Mouse (Mus musculus) limb, embryonic 15.5 days (tissue): Measurements from ENCODE around the gene Pdf. TPM values are rescaled to one million over a fixed set of nuclear protein-coding genes. Genes with fewer than 3 reads are reported as not detected.

Source experiments
- ATAC-seq: fragments of 200-750 bp; cut with Nextera tagmentation; 2 replicates; pipeline ENCODE4 v1.8.0; 2017; ENCODE audit warnings: low read depth, moderate TSS enrichment; ENCODE audit not compliant: insufficient number of reproducible peaks, low FRiP score, low TSS enrichment
- H3K27ac ChIP-seq: fragments of 300-500 bp; sonication (generic); 2 replicates; pipeline ENCODE4 v1.5.1; 2015; ENCODE audit warnings: moderate library complexity, mild to moderate bottlenecking, inconsistent platforms
- H3K27me3 ChIP-seq: fragments of 300-500 bp; sonication (generic); 2 replicates; pipeline ENCODE4 v1.6.1; 2015; ENCODE audit warnings: inconsistent platforms
- H3K36me3 ChIP-seq: fragments of 300-500 bp; sonication (generic); 2 replicates; pipeline ENCODE4 v1.6.1; 2015; ENCODE audit warnings: inconsistent platforms
- H3K4me1 ChIP-seq: fragments of 300-500 bp; sonication (generic); 2 replicates; pipeline ENCODE4 v1.6.1; 2015; ENCODE audit warnings: inconsistent platforms
- H3K4me2 ChIP-seq: fragments of 300-500 bp; sonication (generic); 2 replicates; pipeline ENCODE4 v1.6.1; 2015; ENCODE audit warnings: mild to moderate bottlenecking, inconsistent platforms
- H3K4me3 ChIP-seq: fragments of 300-500 bp; sonication (generic); 2 replicates; pipeline ENCODE4 v1.5.1; 2015; ENCODE audit warnings: mild to moderate bottlenecking, inconsistent platforms
- H3K9ac ChIP-seq: fragments of 300-500 bp; sonication (generic); 2 replicates; pipeline ENCODE4 v1.6.1; 2015; ENCODE audit warnings: inconsistent platforms
- H3K9me3 ChIP-seq: fragments of 300-500 bp; sonication (generic); 2 replicates; pipeline ENCODE4 v1.6.1; 2016; ENCODE audit warnings: inconsistent platforms
- WGBS: fragments of 180-500 bp; shearing (Covaris S2); methylation state at CpG from one replicate; pipeline ENCODE4 v1.1.7; 2015; 5-methylcytosine and 5-hydroxymethylcytosine counted together
- polyA plus RNA-seq: library from polyadenylated mRNA; unstranded; fragments of >200 nt; fragmentation: Nextera tagmentation; extraction: Ambion mirVana; gene quantifications from 2 replicates; pipeline ENCODE4 v1.2.1, GENCODE M21; 2015

The Pdf gene
- polyA plus RNA-seq, result 43.8 and 47.2 TPM in 2 replicates

- peak; percentile 75 for ATAC-seq
- under 1% methylated on average over 87 of the region's 87 CpGs for WGBS
- H3K9me3 ChIP-seq, result no peaks in the 10 kb centered on the region
- H3K36me3 ChIP-seq, result peaks cover 73% of the 10 kb centered on the region
- H3K9ac ChIP-seq, result peak within 1 kb of the TSS; percentile 85
- peak within 1 kb of the TSS; percentile 86 for H3K4me2 ChIP-seq
- peak within 1 kb of the TSS; percentile 91 for H3K4me3 ChIP-seq
- peak within 1 kb of the TSS; percentile 94 for H3K27ac ChIP-seq
- H3K4me1 ChIP-seq, result peaks cover 17% of the 10 kb centered on the region
- H3K27me3 ChIP-seq, result no peaks in the 10 kb centered on the region
These were observed at the start of gene Pdf for GRCm38 (mm10) chr8:107048061-107048941. TSS of gene Pdf (minus strand) at chr8:107048614.

GRCm38 (mm10) chr8:107096366-107097036, 48.1 kb upstream of the Pdf start, which contains the start of gene Terf2:
TSS of gene Terf2 (minus strand) at chr8:107096547.
- peaks cover 25% of the 10 kb centered on the region for H3K36me3 ChIP-seq
- H3K9ac ChIP-seq, result peak within 1 kb of the TSS; percentile 79
- ATAC-seq, result peak; percentile 91
- H3K9me3 ChIP-seq, result no peaks in the 10 kb centered on the region
- H3K4me3 ChIP-seq, result peak within 1 kb of the TSS; percentile 84
- 4% methylated on average over 38 of the region's 39 CpGs for WGBS
- H3K4me1 ChIP-seq, result peaks cover 12% of the 10 kb centered on the region
- H3K4me2 ChIP-seq, result peak within 1 kb of the TSS; percentile 48
- H3K27me3 ChIP-seq, result no peaks in the 10 kb centered on the region
- peak within 1 kb of the TSS; percentile 94 for H3K27ac ChIP-seq

GRCm38 (mm10) chr8:107095717-107096365, 47.4 kb upstream of the Pdf start:
- Histone ChIP-seq H3K27ac (peak overlapping the region; percentile 94), H3K36me3 (peaks cover 30% of the 10 kb centered on the region), H3K9me3 (no peaks in the 10 kb centered on the region), H3K9ac (peak overlapping the region; percentile 79), H3K4me2 (peak overlapping the region; percentile 48), H3K4me3 (peak overlapping the region; percentile 84), H3K4me1 (peaks cover 12% of the 10 kb centered on the region), H3K27me3 (no peaks in the 10 kb centered on the region)
- ATAC-seq, result peak; percentile 68; the same call in 1 of the 2 replicates
- under 1% methylated on average over 48 of the region's 53 CpGs for WGBS

- Histone ChIP-seq H3K4me1 (peaks cover 8% of the 10 kb centered on the region), H3K27me3 (no peaks in the 10 kb centered on the region), H3K36me3 (peaks cover 74% of the 10 kb centered on the region), H3K4me2 (no peak overlapping the region), H3K27ac (no peak overlapping the region), H3K9ac (no peak overlapping the region), H3K4me3 (no peak overlapping the region), H3K9me3 (no peaks in the 10 kb centered on the region)
- no peak for ATAC-seq
- WGBS, result 75% methylated on average over 7 of the region's 7 CpGs
These were observed 42.1 kb upstream of the Pdf start for GRCm38 (mm10) chr8:107090531-107090930.

GRCm38 (mm10) chr8:107088526-107089063, 40.2 kb upstream of the Pdf start:
- no peak overlapping the region for H3K4me2 ChIP-seq
- H3K9ac ChIP-seq, result no peak overlapping the region
- no peak for ATAC-seq
- H3K9me3 ChIP-seq, result no peaks in the 10 kb centered on the region
- peaks cover 71% of the 10 kb centered on the region for H3K36me3 ChIP-seq
- no peaks in the 10 kb centered on the region for H3K27me3 ChIP-seq
- H3K4me1 ChIP-seq, result no peaks in the 10 kb centered on the region; the same call in 1 of the 2 replicates
- H3K4me3 ChIP-seq, result no peak overlapping the region
- no peak overlapping the region for H3K27ac ChIP-seq
- WGBS, result 96% methylated on average over 5 of the region's 5 CpGs

GRCm38 (mm10) chr8:107086018-107086417, 37.6 kb upstream of the Pdf start:
- Histone ChIP-seq H3K9ac (no peak overlapping the region), H3K9me3 (no peaks in the 10 kb centered on the region), H3K4me3 (no peak overlapping the region), H3K4me2 (no peak overlapping the region), H3K27me3 (no peaks in the 10 kb centered on the region), H3K36me3 (peaks cover 77% of the 10 kb centered on the region), H3K4me1 (no peaks in the 10 kb centered on the region), H3K27ac (no peak overlapping the region)
- WGBS, result 99% methylated on average over 5 of the region's 5 CpGs
- ATAC-seq, result no peak

GRCm38 (mm10) chr8:107085358-107085757, 36.9 kb upstream of the Pdf start:
- Histone ChIP-seq H3K4me1 (no peaks in the 10 kb centered on the region), H3K36me3 (peaks cover 76% of the 10 kb centered on the region)
- 96% methylated on average over 17 of the region's 17 CpGs for WGBS

GRCm38 (mm10) chr8:107076239-107076888, 27.9 kb upstream of the Pdf start:
- H3K9ac ChIP-seq, result no peak overlapping the region
- no peaks in the 10 kb centered on the region for H3K9me3 ChIP-seq
- H3K4me2 ChIP-seq, result no peak overlapping the region
- H3K27me3 ChIP-seq, result no peaks in the 10 kb centered on the region
- H3K4me1 ChIP-seq, result no peaks in the 10 kb centered on the region
- H3K36me3 ChIP-seq, result peaks cover 92% of the 10 kb centered on the region
- 84% methylated on average over 7 of the region's 7 CpGs for WGBS
- no peak overlapping the region for H3K27ac ChIP-seq
- no peak overlapping the region for H3K4me3 ChIP-seq
- no peak for ATAC-seq

More at GRCm38 (mm10) chr8:107085358-107085757, 36.9 kb upstream of the Pdf start:
- H3K4me3 ChIP-seq, result no peak overlapping the region
- H3K9me3 ChIP-seq, result no peaks in the 10 kb centered on the region
- no peak overlapping the region for H3K27ac ChIP-seq
- no peaks in the 10 kb centered on the region for H3K27me3 ChIP-seq
- no peak overlapping the region for H3K4me2 ChIP-seq
- H3K9ac ChIP-seq, result no peak overlapping the region
- ATAC-seq, result no peak

- no peak for ATAC-seq
- H3K9me3 ChIP-seq, result no peaks in the 10 kb centered on the region
- H3K27ac ChIP-seq, result no peak overlapping the region
- H3K4me2 ChIP-seq, result no peak overlapping the region
- no peak overlapping the region for H3K9ac ChIP-seq
- peaks cover 89% of the 10 kb centered on the region for H3K36me3 ChIP-seq
- no peaks in the 10 kb centered on the region for H3K4me1 ChIP-seq
- no peak overlapping the region for H3K4me3 ChIP-seq
- WGBS, result 70% methylated on average over 1 of the region's 1 CpGs
- no peaks in the 10 kb centered on the region for H3K27me3 ChIP-seq
These were observed 25.7 kb upstream of the Pdf start for GRCm38 (mm10) chr8:107074128-107074527.

- ATAC-seq, result no peak
- H3K27ac ChIP-seq, result no peak overlapping the region
- H3K4me2 ChIP-seq, result no peak overlapping the region
- WGBS, result 76% methylated on average over 4 of the region's 4 CpGs
- H3K9me3 ChIP-seq, result no peaks in the 10 kb centered on the region
- no peaks in the 10 kb centered on the region for H3K27me3 ChIP-seq
- peaks cover 89% of the 10 kb centered on the region for H3K36me3 ChIP-seq
- H3K4me3 ChIP-seq, result no peak overlapping the region
- H3K9ac ChIP-seq, result no peak overlapping the region
- no peaks in the 10 kb centered on the region for H3K4me1 ChIP-seq
These were observed 25.3 kb upstream of the Pdf start for GRCm38 (mm10) chr8:107073706-107074105.
